Mouse (Mus musculus): Measurements from ENCODE around the gene Cd81. TPM values are rescaled to one million over a fixed set of nuclear protein-coding genes. Genes with fewer than 3 reads are reported as not detected.
A peak's percentile ranks its signal among the peaks of the same experiment; 100 is the strongest.

Gene Cd81
- total RNA-seq, 2 experiments from 2014 or later = 489 to 524 TPM

- no peak for DNase-seq (ENCODE audit: extremely low spot score in 1 of 2, low spot score in 1 of 2)
Observed at GRCm38 (mm10) chr7:143046358-143046757, 6.2 kb upstream of the Cd81 start.

- DNase-seq (ENCODE audit: extremely low spot score in 1 of 2, low spot score in 1 of 2) = no peak
Observed at GRCm38 (mm10) chr7:143049331-143049730, 3.2 kb upstream of the Cd81 start.

- DNase-seq (ENCODE audit: extremely low spot score in 1 of 2, low spot score in 1 of 2) = no peak
Observed at GRCm38 (mm10) chr7:143049841-143050816, 2.4 kb upstream of the Cd81 start.

GRCm38 (mm10) chr7:143051316-143051715, 1.2 kb upstream of the Cd81 start:
- no peak for DNase-seq (ENCODE audit: extremely low spot score in 1 of 2, low spot score in 1 of 2)

- peak; percentile 54 to 55 for DNase-seq (ENCODE audit: extremely low spot score in 1 of 2, low spot score in 1 of 2)
Observed at GRCm38 (mm10) chr7:143053008-143053899, 715 bp downstream of the Cd81 start.

GRCm38 (mm10) chr7:143053961-143054611, 1.5 kb downstream of the Cd81 start:
- DNase-seq (ENCODE audit: extremely low spot score in 1 of 2, low spot score in 1 of 2) = no peak

GRCm38 (mm10) chr7:143054612-143054965, 2.0 kb downstream of the Cd81 start:
- DNase-seq (ENCODE audit: extremely low spot score in 1 of 2, low spot score in 1 of 2) = no peak

- DNase-seq (ENCODE audit: extremely low spot score in 1 of 2, low spot score in 1 of 2) = no peak
Observed at GRCm38 (mm10) chr7:143055001-143055400, 2.5 kb downstream of the Cd81 start.

GRCm38 (mm10) chr7:143055499-143056186, 3.1 kb downstream of the Cd81 start:
- no peak for DNase-seq (ENCODE audit: extremely low spot score in 1 of 2, low spot score in 1 of 2)

- no peak for DNase-seq (ENCODE audit: extremely low spot score in 1 of 2, low spot score in 1 of 2)
Observed at GRCm38 (mm10) chr7:143057023-143057422, 4.5 kb downstream of the Cd81 start.

GRCm38 (mm10) chr7:143057667-143058220, 5.2 kb downstream of the Cd81 start:
- DNase-seq (ENCODE audit: extremely low spot score in 1 of 2, low spot score in 1 of 2) = no peak

GRCm38 (mm10) chr7:143058221-143058697, 5.7 kb downstream of the Cd81 start:
- DNase-seq (ENCODE audit: extremely low spot score in 1 of 2, low spot score in 1 of 2) = no peak

GRCm38 (mm10) chr7:143059202-143059870, 6.8 kb downstream of the Cd81 start:
- DNase-seq (ENCODE audit: extremely low spot score in 1 of 2, low spot score in 1 of 2) = peak in 1 of 2 experiments; percentile 37

GRCm38 (mm10) chr7:143062704-143063103, 10.2 kb downstream of the Cd81 start:
- no peak for DNase-seq (ENCODE audit: extremely low spot score in 1 of 2, low spot score in 1 of 2)

- no peak for DNase-seq (ENCODE audit: extremely low spot score in 1 of 2, low spot score in 1 of 2)
Observed at GRCm38 (mm10) chr7:143064226-143064625, 11.7 kb downstream of the Cd81 start.

- no peak for DNase-seq (ENCODE audit: extremely low spot score in 1 of 2, low spot score in 1 of 2)
Observed at GRCm38 (mm10) chr7:143065692-143066091, 13.2 kb downstream of the Cd81 start.

- no peak for DNase-seq (ENCODE audit: extremely low spot score in 1 of 2, low spot score in 1 of 2)
Observed at GRCm38 (mm10) chr7:143067469-143067868, 14.9 kb downstream of the Cd81 start.

GRCm38 (mm10) chr7:143067897-143068296, 15.4 kb downstream of the Cd81 start:
- DNase-seq (ENCODE audit: extremely low spot score in 1 of 2, low spot score in 1 of 2) = no peak

- DNase-seq (ENCODE audit: extremely low spot score in 1 of 2, low spot score in 1 of 2) = peak in 1 of 2 experiments; percentile 49
Observed at GRCm38 (mm10) chr7:143068316-143068881, 15.9 kb downstream of the Cd81 start.
